Mouse (Mus musculus) midbrain, embryonic 14.5 days (tissue): ENCODE measurements around the gene Zfp715. TPM values are rescaled to one million over a fixed set of nuclear protein-coding genes. Genes with fewer than 3 reads are reported as not detected.

Experiments
- ATAC-seq: fragments of 200-750 bp; cut with Nextera tagmentation; 2 replicates; pipeline ENCODE4 v1.8.0; 2017; ENCODE audit warnings: moderate number of reproducible peaks, moderate library complexity; ENCODE audit not compliant: low FRiP score, low TSS enrichment
- DNase-seq: peaks from one replicate; pipeline ENCODE4 v3.0.0-alpha.2; 2015
- H3K27ac ChIP-seq: fragments of 300-500 bp; sonication (generic); replicated peaks from 2 replicates; pipeline ENCODE4 v1.5.1; 2014; ENCODE audit warnings: mild to moderate bottlenecking, low read depth, low read length, moderate library complexity
- H3K27me3 ChIP-seq: fragments of 300-500 bp; sonication (generic); 2 replicates; pipeline ENCODE4 v1.6.1; 2014; ENCODE audit warnings: low read length, control low read depth, mixed read lengths; ENCODE audit not compliant: control insufficient read depth, insufficient read depth
- H3K36me3 ChIP-seq: fragments of 300-500 bp; sonication (generic); 2 replicates; pipeline ENCODE4 v1.6.1; 2014; ENCODE audit warnings: low read length, control low read depth; ENCODE audit not compliant: control insufficient read depth, insufficient read depth
- H3K4me1 ChIP-seq: fragments of 300-500 bp; sonication (generic); 2 replicates; pipeline ENCODE4 v1.6.1; 2014; ENCODE audit warnings: mild to moderate bottlenecking, antibody characterized with exemption, low read length, control low read depth; ENCODE audit not compliant: control insufficient read depth, insufficient read depth
- H3K4me2 ChIP-seq: fragments of 300-500 bp; sonication (generic); 2 replicates; pipeline ENCODE4 v1.6.1; 2014; ENCODE audit warnings: mild to moderate bottlenecking, low read length, moderate library complexity
- H3K4me3 ChIP-seq: fragments of 300-500 bp; sonication (generic); replicated peaks from 2 replicates; pipeline ENCODE4 v1.5.1; 2014; ENCODE audit warnings: low read depth, low read length
- H3K9ac ChIP-seq: fragments of 300-500 bp; sonication (generic); replicated peaks from 2 replicates; pipeline ENCODE4 v1.6.1; 2014; ENCODE audit warnings: mild to moderate bottlenecking, low read length, moderate library complexity
- H3K9me3 ChIP-seq: fragments of 300-500 bp; sonication (generic); 2 replicates; pipeline ENCODE4 v1.6.1; 2016; ENCODE audit warnings: low read length, control low read depth, mixed read lengths; ENCODE audit not compliant: control insufficient read depth
- WGBS: fragments of 180-500 bp; shearing (Covaris S2); extraction: QIAGEN DNeasy Blood & Tissue Kit; methylation state at CpG from one replicate; pipeline ENCODE4 v1.1.7; 2014; 5-methylcytosine and 5-hydroxymethylcytosine counted together
- polyA plus RNA-seq: library from polyadenylated mRNA; unstranded; fragments of >200 nt; fragmentation: Nextera tagmentation; extraction: Ambion mirVana; gene quantifications from 2 replicates; pipeline ENCODE4 v1.2.1, GENCODE M21; 2014

Zfp715 gene
- polyA plus RNA-seq, 1 experiment from 2014 or later: 29.5 TPM

DNA sequence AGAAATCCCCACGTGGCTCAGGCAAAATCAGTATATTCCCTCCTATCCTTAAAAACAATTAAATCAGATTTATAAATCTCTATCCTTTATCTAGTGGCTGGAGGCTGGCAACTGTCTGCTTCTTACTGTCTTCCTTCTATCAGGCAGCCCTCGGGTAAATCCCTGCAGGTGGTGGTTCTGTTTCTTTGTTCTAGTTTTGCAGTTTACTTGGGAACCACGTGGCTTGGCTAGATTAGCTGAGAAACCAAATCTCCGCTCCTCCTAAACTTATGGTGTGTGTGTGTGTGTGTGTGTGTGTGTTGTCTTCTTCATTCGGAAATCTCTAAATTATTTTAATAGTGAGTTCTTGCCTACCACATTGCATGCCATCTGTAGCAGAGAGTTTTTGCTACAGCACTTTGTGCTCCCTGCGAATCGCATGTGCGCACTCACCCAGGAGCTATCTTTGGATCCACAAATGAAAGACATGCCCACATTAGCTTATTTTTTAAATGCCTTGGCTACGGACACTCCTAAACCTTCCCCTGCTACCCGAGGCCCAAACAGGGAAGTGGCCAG lies 13.2 kb upstream of the Zfp715 start:
- no peak overlapping the region for H3K4me2 ChIP-seq
- whole genome bisulfite sequencing: 57% methylated on average over 10 of the region's 10 CpGs
- H3K9me3 ChIP-seq: no peaks in the 10 kb centered on the region
- no peak overlapping the region for H3K9ac ChIP-seq
- no peaks in the 10 kb centered on the region for H3K4me1 ChIP-seq
- ATAC-seq (no peak), DNase-seq (no peak)
- H3K27me3 ChIP-seq: no peaks in the 10 kb centered on the region
- no peaks in the 10 kb centered on the region for H3K36me3 ChIP-seq
- no peak overlapping the region for H3K4me3 ChIP-seq
- no peak overlapping the region for H3K27ac ChIP-seq

GRCm38 (mm10) chr7:43312386-43313012 lies 595 bp downstream of the Zfp715 start:
- peak; percentile 67 for ATAC-seq
- WGBS: 1% methylated on average over 32 of the region's 32 CpGs
- DNase-seq: no peak

DNA sequence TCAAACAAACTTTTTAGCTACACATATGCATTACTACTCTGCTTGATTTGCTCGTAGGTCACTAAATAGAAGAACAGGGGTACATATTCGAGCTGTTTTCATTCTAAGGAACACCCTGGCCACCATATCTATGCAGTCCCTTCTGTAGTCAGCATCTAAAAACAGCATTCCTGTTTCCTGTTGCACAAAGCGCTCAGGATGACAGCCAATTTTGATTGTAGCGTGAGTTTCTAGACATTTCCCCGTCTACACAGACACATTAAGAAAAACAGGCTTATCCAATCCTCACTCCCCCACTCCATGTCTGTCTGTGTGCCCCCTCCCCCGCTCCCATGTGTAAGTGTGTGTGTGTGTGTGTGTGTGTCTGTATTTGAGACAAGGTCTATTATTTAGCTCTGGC lies 1.5 kb downstream of the Zfp715 start:
- peak overlapping the region; percentile 75 for H3K4me3 ChIP-seq
- 90% methylated on average over 6 of the region's 6 CpGs for WGBS
- H3K9ac ChIP-seq: no peak overlapping the region; the same call in 1 of the 2 replicates
- no peaks in the 10 kb centered on the region for H3K27me3 ChIP-seq
- peaks cover 9% of the 10 kb centered on the region for H3K4me1 ChIP-seq
- H3K4me2 ChIP-seq: peak overlapping the region; percentile 70
- peaks cover 38% of the 10 kb centered on the region for H3K36me3 ChIP-seq
- no peak overlapping the region for H3K27ac ChIP-seq
- DNase-seq: no peak
- no peaks in the 10 kb centered on the region for H3K9me3 ChIP-seq
- ATAC-seq: no peak

More at GRCm38 (mm10) chr7:43312386-43313012, 595 bp downstream of the Zfp715 start:
- Histone ChIP-seq H3K4me1 (peaks cover 9% of the 10 kb centered on the region), H3K9me3 (no peaks in the 10 kb centered on the region), H3K4me2 (peak overlapping the region; percentile 70), H3K27me3 (no peaks in the 10 kb centered on the region), H3K36me3 (peaks cover 29% of the 10 kb centered on the region), H3K9ac (peak overlapping the region; percentile 79), H3K4me3 (peak overlapping the region; percentile 75), H3K27ac (peak overlapping the region; percentile 80)

GRCm38 (mm10) chr7:43309069-43309468 lies 4.0 kb downstream of the Zfp715 start:
- ATAC-seq: no peak
- H3K27me3 ChIP-seq: no peaks in the 10 kb centered on the region
- DNase-seq: no peak
- H3K4me1 ChIP-seq: peaks cover 9% of the 10 kb centered on the region
- no peak overlapping the region for H3K27ac ChIP-seq
- peaks cover 54% of the 10 kb centered on the region for H3K36me3 ChIP-seq
- H3K9me3 ChIP-seq: no peaks in the 10 kb centered on the region
- 92% methylated on average over 2 of the region's 2 CpGs for WGBS
- no peak overlapping the region for H3K4me3 ChIP-seq
- H3K4me2 ChIP-seq: no peak overlapping the region
- H3K9ac ChIP-seq: no peak overlapping the region

DNA sequence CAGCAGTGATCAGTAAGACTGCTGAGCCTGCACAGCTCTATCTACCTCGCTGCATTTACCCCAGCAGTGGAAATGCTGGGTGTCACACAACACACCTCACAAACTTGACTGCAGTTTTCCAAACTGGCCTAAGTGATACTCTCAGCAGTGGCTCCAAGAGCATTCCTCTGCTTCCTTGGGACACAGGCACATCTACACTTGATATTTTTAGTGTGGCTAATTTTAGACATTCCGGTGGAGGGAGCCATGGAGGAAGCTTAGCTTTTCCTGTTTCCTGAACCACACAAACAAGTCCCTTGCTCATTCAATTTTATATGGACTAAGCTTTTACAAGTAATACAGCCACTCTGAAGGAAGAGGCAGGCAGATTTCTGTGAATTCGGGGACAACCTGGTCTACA lies 7.9 kb downstream of the Zfp715 start:
- H3K36me3 ChIP-seq: peaks cover 82% of the 10 kb centered on the region
- WGBS: 90% methylated on average over 3 of the region's 3 CpGs

DNA sequence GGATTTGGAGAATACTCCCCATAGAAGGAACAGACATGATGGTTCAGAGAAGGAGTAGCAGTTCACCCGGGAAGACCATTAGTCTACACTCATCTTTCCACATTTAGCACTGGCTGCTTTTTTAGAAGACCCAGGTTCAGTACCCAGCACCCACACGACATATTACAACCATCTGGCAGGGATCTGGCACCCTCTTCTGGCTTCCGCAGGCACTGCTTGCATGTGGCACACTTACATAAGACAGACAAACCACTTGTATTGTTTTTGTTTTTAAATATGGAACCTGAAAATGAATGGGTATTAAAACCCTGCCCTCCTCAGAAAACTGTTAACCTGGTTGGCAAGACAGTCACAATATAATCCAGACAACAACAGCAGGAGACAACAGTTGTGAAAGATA lies 21.6 kb downstream of the Zfp715 start:
- Histone ChIP-seq H3K27ac (no peak overlapping the region), H3K4me2 (no peak overlapping the region), H3K9me3 (no peaks in the 10 kb centered on the region), H3K27me3 (no peaks in the 10 kb centered on the region), H3K36me3 (peaks cover 13% of the 10 kb centered on the region), H3K9ac (no peak overlapping the region), H3K4me3 (no peak overlapping the region), H3K4me1 (no peaks in the 10 kb centered on the region)
- ATAC-seq (no peak), DNase-seq (no peak)
- WGBS: 92% methylated on average over 3 of the region's 3 CpGs

More for the DNA sequence above, 7.9 kb downstream of the Zfp715 start:
- no peak overlapping the region for H3K27ac ChIP-seq
- H3K4me3 ChIP-seq: no peak overlapping the region
- DNase-seq (no peak), ATAC-seq (no peak)
- H3K4me1 ChIP-seq: no peaks in the 10 kb centered on the region
- no peak overlapping the region for H3K9ac ChIP-seq
- no peaks in the 10 kb centered on the region for H3K27me3 ChIP-seq
- no peaks in the 10 kb centered on the region for H3K9me3 ChIP-seq
- no peak overlapping the region for H3K4me2 ChIP-seq

GRCm38 (mm10) chr7:43282859-43283595 lies 30.1 kb downstream of the Zfp715 start:
- Histone ChIP-seq H3K36me3 (no peaks in the 10 kb centered on the region), H3K27me3 (no peaks in the 10 kb centered on the region), H3K4me3 (peak overlapping the region; percentile 37), H3K4me2 (peak overlapping the region; percentile 52), H3K27ac (peak overlapping the region; percentile 70), H3K9ac (peak overlapping the region; percentile 59), H3K4me1 (no peaks in the 10 kb centered on the region), H3K9me3 (no peaks in the 10 kb centered on the region)
- peak; percentile 44; the same call in 1 of the 2 replicates for ATAC-seq
- DNase-seq: peak; percentile 83
- WGBS: 9% methylated on average over 18 of the region's 18 CpGs

DNA sequence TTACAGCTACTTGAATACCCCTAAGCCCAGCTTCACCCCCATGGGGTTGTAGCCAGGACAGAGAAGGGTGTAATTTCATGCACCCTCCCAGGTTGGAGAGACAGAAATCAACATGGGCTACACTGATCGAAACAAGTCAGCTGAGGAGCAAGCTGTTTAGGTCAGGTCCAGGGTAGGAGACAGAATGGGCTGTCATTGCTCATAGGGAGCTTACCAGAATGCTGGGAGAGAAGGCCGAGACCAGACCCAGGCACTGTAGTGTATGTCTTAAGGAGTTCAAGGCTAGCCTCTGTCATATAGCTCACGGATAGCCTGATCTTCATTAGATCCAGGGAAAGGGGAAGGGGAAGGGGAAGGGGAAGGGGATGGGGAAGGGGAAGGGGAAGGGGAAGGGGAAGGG lies 30.6 kb downstream of the Zfp715 start:
- no peak overlapping the region for H3K9ac ChIP-seq
- no peaks in the 10 kb centered on the region for H3K36me3 ChIP-seq
- WGBS: 88% methylated on average over 3 of the region's 3 CpGs
- no peak overlapping the region for H3K27ac ChIP-seq
- no peaks in the 10 kb centered on the region for H3K9me3 ChIP-seq
- no peaks in the 10 kb centered on the region for H3K27me3 ChIP-seq
- no peak overlapping the region for H3K4me2 ChIP-seq
- ATAC-seq (no peak), DNase-seq (no peak)
- H3K4me1 ChIP-seq: no peaks in the 10 kb centered on the region
- no peak overlapping the region for H3K4me3 ChIP-seq
